Mouse (Mus musculus): ENCODE measurements around the gene Ndufaf8. TPM values are rescaled to one million over a fixed set of nuclear protein-coding genes. Genes with fewer than 3 reads are reported as not detected.

Gene Ndufaf8
- total RNA-seq, 2 experiments from 2014 or later, result 36.5 to 45.6 TPM

DNA sequence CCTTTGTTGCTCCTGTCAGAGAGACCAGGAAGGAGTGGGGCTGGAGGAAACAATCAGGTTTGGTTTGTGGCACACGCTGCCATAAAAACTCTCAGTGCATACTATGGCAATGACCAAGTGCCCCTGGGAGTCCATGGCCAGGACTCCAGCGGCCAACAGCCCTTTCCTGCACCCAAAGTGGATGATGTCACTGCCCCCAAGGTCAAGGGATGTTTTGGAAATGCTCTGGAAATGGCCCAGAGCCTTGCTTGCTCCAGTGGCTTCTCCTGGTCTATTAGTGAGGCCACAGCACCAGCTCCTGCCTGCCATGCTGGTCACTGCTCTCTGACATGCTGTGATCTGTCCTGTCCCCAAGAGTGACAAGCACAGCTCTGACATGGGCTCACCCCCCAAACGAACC lies 22.5 kb upstream of the Ndufaf8 start:
- intact Hi-C loops (cut with DNase I; ENCODE audit: low total_unique reads), result no loop called here
- no peak for DNase-seq

DNA sequence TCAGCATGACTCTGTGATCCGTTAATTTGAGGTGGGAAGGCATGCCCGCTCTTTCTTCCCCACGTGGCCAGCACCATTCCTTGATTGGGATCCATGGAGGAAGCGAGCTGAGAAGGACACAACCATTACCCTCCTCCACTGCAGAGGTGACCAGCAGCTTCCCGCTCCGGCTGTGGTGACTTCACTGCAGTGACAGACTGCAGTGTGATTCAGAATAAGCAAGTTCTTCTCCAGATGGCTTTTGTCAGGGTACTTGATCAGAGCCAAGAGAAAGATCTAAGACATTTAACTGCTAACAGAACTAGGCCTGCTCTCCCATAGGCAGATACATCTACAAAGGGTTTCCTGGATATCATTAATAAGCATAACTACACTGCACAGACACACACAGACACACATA lies 18.4 kb upstream of the Ndufaf8 start:
- intact Hi-C loops (cut with DNase I; ENCODE audit: low total_unique reads), result no loop called here
- no peak for DNase-seq

DNA sequence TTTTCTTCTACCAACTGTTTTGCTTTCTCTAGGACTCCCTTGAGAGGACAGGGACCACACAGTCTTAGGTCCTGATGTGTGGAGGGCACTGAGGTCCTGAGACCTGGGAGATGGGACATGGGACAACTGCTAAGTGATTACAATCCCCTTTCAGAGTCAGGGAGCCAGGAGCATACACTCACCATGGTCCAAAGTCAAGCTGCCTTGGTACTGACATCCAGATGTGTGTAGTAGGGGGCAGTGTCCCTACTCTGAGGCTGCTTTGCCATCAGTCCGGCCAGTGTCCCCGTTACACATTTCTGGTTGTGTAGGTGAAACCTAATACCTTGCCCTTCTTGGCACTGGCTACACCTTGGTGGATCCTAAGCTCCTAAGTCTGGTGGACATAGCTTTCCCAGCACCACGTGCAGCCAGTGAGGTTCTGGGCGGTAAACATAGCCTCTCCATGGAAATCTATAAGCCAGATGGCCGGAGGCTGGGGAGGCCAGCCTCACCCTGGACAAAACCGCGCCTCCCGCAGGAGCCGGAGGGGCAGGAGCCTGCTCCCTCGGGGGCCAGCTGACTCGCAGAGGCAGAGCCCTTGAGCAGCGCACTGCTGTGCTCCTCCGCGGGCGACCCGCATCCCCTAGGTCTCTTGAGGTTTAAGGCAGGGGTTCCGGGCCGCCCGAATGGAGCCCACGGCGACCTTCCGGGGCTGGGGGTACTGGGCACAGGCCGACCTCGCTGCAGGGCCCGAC lies 12.7 kb upstream of the Ndufaf8 start:
- intact Hi-C loops (cut with DNase I; ENCODE audit: low total_unique reads), result no loop called here
- DNase-seq, result peak; percentile 56

DNA sequence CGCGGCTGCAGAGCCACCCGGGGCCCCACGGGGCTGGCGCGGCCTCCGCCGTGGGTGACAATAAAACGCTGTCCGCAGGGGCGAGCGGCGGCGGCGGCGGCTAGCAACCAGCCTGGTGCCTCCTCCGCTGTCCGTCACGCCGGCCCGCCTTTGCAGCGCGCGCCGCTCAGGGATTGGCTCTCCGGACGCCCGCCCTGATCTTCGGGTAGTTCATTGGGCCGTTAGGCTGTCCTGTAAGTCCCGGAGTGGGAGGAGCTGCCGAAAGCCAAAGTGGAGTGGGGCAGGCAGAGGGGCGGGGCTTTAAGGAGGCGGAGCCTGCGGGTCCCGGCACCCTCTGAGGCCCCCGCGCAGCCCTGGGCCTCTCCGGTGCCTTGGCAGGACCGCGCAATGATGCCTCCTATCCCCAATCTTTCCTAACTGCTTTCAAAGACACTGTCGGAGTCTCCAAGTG lies 12.0 kb upstream of the Ndufaf8 start, which contains the start of gene Cep131:
Gene Cep131 (minus strand): TSS at position 126 of the 451 bp plus-strand sequence.
- intact Hi-C loops (cut with DNase I; ENCODE audit: low total_unique reads), result no loop called here
- DNase-seq, result peak; percentile 98

DNA sequence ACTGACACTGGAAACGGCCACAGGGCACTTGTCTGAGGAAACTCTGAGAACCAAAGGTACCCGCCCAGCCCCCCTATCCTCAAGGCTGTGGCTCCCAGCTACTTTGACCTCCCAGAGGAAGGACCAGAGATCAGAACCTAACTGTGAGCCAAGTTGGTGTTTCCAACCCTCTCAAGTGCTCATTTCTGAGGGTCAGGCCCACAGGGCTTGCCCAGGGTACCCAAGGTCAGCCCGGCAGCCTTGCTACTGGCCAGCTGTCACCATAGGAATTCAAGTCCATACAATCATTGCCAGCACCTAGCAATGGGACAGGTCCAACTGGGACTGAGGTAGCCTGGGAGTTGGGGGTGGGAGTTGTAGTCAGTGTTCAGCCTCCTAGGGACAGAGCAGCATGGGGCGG lies 8.1 kb upstream of the Ndufaf8 start:
- intact Hi-C loops (cut with DNase I; ENCODE audit: low total_unique reads), result loop anchor here (5.0 kb wide), 1 partner anchor 78 kb away; no protein-coding TSS in a partner anchor
- no peak for DNase-seq

DNA sequence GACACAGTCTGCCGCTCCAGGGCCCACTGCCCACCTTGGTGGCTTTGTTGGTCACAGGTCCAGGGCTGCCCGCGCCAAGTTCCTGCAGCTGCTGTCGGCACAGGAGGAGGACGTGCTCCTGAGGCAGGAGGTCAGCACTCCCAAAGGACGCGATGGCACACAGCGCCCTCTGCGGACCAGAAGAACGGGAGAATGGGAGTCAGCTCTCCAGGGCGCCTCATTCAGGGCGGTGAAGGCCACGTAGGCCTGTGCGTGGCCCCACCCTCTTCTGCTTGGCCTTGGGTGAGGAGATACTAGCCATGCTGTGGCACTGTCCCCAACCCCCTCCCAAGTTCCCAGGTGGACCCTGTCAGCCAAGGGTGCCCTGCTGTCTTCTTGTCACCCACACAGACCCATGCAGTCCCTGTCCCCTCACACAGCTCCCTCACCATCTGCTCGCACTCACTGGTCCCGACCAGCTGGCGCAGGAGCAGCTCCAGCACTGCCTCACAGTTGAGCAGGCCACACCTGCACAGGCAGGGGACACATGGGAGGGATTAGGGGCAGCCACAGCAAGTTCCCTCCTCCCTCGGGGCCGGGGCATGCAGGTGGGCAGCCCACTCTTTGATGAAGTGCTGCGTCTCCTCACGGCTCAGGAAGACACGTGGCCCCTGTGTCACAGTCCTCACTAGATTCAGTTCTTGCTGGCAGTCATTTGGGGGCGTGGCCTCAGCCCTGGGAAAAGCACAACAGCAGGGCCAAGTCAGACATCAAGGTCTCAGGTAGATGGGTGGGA lies 5.7 kb upstream of the Ndufaf8 start:
- intact Hi-C loops (cut with DNase I; ENCODE audit: low total_unique reads), result loop anchor here (5.0 kb wide), 1 partner anchor 81 kb away; no protein-coding TSS in a partner anchor
- peak; percentile 20 for DNase-seq

DNA sequence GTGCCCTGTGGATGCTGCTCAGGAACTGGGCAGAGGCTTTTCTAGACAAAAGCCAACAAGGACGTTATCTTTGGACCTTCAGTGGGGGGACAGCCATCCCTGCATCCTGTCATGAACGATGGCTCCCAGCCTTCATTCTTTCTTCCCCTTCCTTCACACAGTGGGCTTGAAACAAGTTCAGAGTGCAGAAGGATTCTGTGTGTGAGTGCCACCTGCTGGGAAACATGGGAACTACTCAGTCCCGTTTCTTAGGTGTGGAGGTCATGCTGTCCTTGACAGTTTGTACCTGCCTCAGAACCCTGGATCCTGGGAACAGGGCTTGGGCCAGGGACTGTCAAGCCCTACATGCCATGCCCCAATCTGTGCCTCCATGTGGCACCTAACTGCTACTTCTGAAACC lies 2.3 kb downstream of the Ndufaf8 start:
- peak; percentile 44 for DNase-seq
- intact Hi-C loops (cut with DNase I; ENCODE audit: low total_unique reads), result loop anchor here (5.0 kb wide), 1 partner anchor 69 kb away; no protein-coding TSS in a partner anchor

DNA sequence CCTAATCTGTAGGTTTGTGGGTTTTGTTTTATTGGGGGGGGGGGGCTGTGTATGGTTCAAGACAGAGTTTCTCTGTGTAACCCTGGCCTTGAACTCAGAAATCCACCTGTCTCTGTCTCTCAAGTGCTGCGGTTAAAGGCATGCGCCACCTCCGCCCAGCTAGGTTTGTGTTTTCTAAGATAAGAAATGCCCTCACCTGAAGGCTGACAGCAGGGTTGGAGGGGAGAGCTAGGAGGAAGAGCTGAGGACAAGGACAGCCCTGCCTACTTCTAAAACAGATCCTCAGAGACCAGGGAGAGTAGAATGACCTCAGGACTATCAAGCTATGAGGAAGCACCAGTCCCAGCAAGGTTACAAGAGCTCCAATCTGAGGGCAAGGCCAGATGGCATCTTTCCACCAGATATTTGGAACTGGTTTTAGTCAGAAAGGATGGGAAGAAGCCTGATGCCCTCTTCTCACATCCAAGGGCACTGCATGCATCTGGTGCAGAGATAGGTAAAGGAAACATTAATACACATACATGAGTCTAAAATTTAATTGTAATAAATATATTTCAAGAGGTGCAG lies 4.8 kb downstream of the Ndufaf8 start:
- intact Hi-C loops (cut with DNase I; ENCODE audit: low total_unique reads), result loop anchor here (5.0 kb wide), 1 partner anchor 71 kb away; no protein-coding TSS in a partner anchor
- no peak for DNase-seq

DNA sequence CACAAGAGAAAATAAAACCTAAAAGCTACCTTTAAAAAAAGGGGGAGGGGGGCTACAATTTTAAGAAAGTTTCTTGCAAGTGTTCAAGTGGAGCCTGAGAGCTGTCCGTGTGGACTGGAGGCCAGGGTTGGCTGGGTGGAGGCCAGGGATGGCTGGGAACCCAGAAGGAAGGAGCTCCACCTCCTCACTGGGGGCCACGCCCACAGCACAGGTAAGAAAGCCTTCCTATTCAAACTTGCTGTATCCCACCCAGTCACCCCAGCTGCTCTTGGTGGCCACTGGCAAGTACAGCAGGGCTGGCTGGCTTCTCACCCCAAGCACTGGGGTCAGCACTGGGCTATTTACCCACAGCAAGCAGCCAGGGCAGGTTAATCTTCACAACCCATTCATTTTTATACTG lies 8.3 kb downstream of the Ndufaf8 start:
- DNase-seq, result no peak
- intact Hi-C loops (cut with DNase I; ENCODE audit: low total_unique reads), result loop anchor here (5.0 kb wide), 1 partner anchor 200 kb away; no protein-coding TSS in a partner anchor

DNA sequence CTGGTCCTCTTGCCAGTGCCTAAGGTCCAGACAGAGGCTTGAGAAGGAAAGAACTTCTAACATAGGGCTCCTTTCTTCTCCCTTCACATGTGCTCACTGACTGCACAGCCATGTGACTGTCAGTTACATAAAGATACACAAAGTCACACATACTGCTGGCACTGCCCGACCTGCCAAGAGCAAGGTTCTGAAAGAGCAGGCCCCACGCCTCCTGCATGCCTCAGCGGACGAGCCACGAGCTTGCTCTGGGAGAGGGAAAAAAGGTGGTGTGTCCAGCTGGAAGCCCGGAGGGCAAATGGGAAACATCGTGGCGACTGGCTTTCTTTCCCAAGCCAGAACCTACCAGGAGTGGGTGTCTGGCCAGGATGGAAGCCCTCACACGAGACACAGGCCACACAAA lies 9.1 kb downstream of the Ndufaf8 start:
- no peak for DNase-seq
- intact Hi-C loops (cut with DNase I; ENCODE audit: low total_unique reads), result loop anchor here (5.0 kb wide), 1 partner anchor 200 kb away; no protein-coding TSS in a partner anchor

DNA sequence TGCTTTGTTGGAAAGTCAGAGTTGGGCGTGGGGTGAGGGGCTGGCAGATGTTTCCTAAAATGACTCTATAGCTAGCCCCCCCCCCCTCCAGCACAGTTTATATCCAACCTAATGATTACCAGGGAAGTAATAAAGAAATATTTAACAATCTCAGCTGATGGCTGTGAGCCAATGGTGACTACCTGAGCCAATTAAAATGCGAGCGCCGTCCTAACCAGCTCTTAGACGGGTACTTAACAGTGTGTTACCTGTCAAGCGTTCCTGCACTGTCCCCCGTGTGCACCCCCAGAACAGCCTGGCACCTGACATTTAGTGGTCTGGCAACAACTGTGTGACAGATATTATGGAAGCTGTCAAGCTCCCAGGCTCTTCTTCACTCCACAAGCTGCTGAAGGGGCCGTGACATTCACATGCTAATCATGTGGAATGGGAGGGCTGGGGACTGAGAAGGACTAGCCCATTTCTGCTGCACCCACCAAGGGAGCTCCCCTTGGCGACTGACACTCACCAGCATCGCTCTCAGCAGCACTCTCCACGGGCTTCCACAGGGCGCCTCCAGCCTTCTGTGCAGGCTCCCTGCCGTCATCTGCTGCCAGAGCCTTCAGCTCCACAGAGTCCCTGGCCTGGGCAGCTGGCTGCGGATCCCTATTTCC lies 11.0 kb downstream of the Ndufaf8 start:
- intact Hi-C loops (cut with DNase I; ENCODE audit: low total_unique reads), result loop anchor here (5.0 kb wide), 2 partner anchors 53 to 198 kb away; no protein-coding TSS in a partner anchor
- no peak for DNase-seq

DNA sequence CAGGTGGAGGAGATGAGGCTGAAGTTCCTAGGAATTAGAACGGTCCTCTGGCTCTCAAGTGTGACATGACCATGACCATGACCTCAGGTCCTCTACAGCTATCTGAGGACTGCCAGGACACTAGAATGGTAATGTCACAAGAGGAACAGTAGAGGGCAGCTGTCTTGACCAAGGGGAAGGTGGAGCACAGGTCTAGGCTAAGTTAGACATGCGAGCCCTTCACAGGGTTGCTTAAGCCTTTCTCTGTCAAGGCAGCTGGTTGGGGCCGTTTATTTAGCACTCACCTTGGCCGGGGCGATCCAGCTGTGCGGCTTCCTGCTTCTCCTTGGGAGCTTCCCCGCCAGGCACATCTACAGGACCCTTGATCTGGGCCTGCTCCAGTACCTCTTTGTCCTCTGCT lies 11.8 kb downstream of the Ndufaf8 start:
- intact Hi-C loops (cut with DNase I; ENCODE audit: low total_unique reads), result loop anchor here (5.0 kb wide), 1 partner anchor 52 kb away; no protein-coding TSS in a partner anchor
- DNase-seq, result no peak

DNA sequence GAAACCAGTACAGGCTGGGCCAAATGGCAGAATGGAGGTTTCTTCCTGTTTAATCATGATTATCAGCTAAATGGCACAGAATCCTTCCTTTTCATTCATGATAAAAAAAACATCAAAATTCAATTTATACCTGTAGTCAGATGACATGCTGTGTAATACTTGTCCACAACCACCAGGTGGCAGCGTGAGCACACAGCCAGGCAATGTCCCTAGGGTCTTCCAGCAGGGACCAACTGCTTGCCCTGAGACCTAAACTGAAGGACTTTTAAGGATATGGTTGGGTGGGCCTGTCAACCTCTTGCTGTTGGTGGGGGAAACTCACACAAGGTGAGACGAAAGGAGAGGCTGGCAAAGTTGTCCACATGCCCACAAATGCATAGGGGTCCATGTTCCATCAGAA lies 12.3 kb downstream of the Ndufaf8 start:
- peak; percentile 51 for DNase-seq
- intact Hi-C loops (cut with DNase I; ENCODE audit: low total_unique reads), result loop anchor here (5.0 kb wide), 1 partner anchor 51 kb away; no protein-coding TSS in a partner anchor

DNA sequence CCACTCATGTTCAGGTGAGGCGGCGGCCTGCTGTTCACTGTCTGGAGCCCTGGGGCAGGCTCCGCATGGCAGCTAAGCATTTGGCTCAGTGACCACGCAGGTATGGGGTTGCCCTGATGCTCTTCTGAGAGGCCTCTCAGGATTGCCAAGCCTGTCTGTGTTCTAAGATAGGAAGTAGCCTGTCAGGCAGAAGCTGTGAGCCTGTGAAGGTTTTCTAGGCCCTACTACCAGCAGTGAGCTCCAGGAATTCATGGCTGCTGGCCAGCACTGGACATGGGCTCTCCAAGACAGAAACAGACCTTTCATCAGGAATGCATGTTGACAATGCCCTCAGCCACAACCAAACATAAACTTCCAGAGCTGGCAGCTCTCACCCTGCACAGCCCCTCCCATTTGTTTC lies 13.4 kb downstream of the Ndufaf8 start:
- DNase-seq, result no peak
- intact Hi-C loops (cut with DNase I; ENCODE audit: low total_unique reads), result loop anchor here (5.0 kb wide), 1 partner anchor 50 kb away; no protein-coding TSS in a partner anchor

DNA sequence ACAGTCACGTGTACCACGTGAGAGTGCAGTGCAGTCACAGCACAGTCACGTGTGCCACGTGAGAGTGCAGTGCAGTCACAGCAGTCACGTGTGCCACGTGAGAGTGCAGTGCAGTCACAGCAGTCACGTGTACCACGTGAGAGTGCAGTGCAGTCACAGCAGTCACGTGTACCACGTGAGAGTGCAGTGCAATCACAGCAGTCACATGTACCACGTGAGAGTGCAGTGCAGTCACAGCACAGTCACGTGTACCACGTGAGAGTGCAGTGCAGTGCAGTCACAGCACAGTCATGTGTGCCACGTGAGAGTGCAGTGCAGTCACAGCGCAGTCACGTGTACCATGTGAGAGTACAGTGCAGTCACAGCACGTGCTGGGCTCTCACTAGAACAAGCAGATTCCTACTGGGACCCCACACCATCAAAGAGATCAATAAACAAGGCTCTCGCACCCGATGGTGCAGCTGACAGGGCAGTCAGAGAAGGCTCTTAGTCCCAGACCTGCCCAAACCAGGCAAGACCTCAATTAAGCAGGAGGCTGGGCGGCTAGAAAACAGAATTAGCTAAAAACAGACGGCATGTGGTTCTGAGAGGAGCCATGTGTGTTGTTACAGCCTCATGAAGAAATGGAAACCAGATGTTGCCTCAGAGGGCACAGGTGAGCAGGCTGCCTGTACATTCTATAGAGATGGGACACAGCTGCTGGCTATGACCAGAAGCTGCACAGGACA lies 15.9 kb downstream of the Ndufaf8 start:
- DNase-seq, result no peak
- intact Hi-C loops (cut with DNase I; ENCODE audit: low total_unique reads), result loop anchor here (5.0 kb wide), 1 partner anchor 48 kb away; no protein-coding TSS in a partner anchor

DNA sequence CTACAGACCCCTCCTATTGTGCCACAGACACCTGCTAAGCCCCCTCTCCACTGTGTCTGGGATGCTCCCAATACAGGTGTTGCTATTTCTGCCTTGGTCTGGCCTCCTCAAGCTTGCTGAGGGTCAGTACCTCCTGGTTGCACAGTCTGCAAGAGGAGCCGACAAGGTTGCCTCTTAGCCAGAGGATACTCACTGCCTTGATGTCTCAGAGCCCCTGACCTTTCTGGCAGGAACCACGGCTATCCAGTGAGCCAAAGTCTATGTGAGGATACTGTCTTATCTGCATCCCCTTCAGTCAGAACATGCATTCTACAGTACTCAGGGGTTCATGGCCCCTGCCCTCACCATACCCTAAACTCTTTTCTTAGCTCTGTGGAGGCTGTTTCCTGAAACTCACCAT lies 18.9 kb downstream of the Ndufaf8 start:
- no peak for DNase-seq
- intact Hi-C loops (cut with DNase I; ENCODE audit: low total_unique reads), result no loop called here

DNA sequence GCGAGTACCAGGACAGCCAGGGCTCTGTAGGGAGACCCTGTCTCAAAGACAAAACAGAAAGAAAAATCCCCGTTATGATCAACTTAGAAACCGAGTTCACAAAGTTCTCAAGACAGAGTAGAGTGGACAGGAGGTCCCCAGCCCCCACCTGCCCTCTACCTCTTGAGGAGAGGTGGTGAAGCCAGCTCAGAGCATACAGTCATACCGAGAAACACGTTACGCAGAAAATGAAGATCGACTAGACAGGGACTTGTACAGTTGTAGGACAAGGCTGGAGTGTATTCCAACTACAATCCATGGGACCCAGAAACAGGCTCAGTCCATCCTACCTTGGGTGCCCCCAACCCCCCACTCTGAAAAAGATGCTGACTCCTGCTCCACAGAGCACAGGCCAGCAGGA lies 20.4 kb downstream of the Ndufaf8 start:
- intact Hi-C loops (cut with DNase I; ENCODE audit: low total_unique reads), result no loop called here
- no peak for DNase-seq

DNA sequence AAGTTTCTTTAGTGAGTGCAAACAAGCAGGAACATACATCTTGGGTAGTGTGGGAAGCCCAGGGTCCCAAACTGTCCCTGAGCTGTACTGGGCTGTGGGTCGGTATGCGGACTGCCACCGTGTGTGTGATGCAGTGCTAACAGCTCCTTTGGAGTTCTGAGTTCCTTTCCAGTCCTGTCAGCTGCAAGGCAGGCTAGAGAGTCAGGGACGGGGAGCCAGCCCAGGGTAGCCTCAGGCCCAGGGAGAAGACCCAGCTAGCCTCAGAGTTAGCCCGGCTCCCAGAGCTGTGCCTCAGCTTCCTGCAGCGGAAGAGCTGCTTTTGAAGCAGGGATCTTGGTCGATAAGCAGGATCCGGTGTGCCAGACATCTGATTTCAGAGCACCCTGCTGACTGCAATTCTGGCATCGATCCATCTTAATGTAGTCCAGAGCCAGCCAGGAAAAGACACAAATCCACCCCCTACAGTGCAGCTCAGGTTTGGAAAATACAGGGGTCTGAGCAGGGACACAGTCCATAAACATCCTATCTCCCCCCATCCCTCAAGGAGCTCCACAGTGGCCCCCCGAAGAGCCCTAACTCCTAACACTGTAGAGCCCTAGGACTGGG lies 21.3 kb downstream of the Ndufaf8 start:
- DNase-seq, result no peak

More for the DNA sequence above, 21.3 kb downstream of the Ndufaf8 start:
- intact Hi-C loops (cut with DNase I; ENCODE audit: low total_unique reads), result no loop called here
